Mouse (Mus musculus): ENCODE results near the gene Dusp19. TPM values are rescaled to one million over a fixed set of nuclear protein-coding genes. Genes with fewer than 3 reads are reported as not detected.

Gene Dusp19
- total RNA-seq (2021): 10 to 100 TPM; 17.5 to 20.0 TPM

DNA sequence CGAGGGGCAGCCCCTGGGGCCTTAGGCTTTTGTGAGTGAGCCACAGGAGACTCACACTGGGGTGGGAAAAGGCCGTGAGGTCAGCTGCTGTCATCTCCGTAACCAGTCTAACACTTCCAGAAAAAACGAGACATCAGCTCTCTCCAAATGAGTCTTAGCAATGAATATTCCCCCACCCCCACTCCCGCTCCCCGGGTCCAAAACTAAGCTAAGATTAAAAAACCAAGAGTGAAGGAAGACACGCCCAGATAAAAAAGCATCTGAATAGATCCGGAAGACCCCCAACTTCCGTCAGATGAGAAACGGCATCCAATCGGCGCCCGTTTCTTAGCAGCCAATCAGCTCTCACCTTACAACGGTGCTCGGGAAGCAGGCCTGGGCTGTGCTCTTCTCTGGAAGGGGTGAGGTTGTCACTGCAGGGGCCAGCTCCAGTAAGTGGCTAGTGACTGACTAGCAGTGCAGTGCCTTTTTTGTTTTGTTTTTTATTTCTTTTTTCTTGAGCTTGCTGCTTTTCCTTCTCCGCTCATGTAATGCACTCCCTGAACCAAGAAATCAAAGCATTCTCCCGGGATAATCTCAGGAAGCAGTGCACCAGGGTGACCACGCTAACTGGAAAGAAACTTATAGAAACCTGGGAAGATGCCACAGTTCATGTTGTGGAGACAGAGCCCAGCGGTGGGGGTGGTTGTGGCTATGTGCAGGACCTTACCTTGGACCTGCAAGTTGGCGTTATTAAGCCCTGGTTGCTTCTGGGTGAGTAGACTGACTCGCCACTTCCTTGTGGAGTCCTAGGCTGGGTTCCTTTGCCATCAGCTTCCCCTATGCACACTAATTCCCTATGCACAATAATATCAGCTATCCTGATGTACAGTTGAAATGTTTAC, at the start of gene Dusp19, which contains the start of gene Nup35:
Gene Dusp19 (plus strand): TSS at position 192 of the 884 bp plus-strand sequence.
Gene Nup35 (plus strand): TSS at position 383 of the 884 bp plus-strand sequence.
- intact Hi-C loops (cut with DNase I): no loop called here
- DNase-seq (ENCODE audit: extremely low spot score in 1 of 2, low spot score in 2 of 2): peak; percentile 94 to 95

DNA sequence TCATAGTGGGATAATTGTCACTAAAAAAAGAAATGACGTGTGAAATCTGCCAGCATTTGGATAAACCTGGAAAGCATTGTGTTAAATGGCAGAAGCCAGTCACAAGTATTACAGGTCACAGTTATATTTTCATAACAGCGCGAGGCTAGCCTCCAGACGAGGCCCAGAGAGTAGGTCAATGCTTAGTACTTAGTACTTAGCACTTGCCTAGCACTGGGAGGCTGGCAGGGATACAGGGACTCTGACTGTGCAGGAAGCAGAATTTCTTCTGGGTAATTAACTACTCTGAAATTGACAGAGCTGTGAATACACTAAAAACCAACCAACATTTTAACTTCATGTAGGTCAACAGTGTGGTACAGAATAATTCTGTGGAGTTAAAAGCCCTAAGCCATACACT, 49.4 kb upstream of the Dusp19 start:
- DNase-seq (ENCODE audit: extremely low spot score in 1 of 2, low spot score in 2 of 2): no peak
- intact Hi-C loops (cut with DNase I): no loop called here

DNA sequence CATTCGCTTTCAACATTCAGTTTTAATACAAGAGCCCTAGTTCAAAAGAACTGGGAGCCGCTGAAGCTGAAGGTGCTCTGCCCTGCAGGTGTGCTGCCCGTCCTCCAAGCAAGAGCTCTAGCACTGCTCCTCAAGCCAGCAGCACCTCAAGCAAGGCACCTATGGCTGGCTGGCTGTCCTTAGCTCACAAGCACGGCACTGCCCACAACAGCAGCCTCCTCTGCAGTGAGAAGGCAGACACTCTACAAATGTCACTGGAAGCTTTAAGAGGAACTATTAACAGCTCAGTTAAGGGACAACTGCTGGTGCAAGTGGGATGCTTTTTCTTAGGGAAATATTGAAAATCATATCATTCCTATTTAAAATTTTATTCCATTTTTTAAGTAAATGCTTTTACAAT, 46.2 kb upstream of the Dusp19 start:
- DNase-seq (ENCODE audit: extremely low spot score in 1 of 2, low spot score in 2 of 2): no peak
- intact Hi-C loops (cut with DNase I): no loop called here

DNA sequence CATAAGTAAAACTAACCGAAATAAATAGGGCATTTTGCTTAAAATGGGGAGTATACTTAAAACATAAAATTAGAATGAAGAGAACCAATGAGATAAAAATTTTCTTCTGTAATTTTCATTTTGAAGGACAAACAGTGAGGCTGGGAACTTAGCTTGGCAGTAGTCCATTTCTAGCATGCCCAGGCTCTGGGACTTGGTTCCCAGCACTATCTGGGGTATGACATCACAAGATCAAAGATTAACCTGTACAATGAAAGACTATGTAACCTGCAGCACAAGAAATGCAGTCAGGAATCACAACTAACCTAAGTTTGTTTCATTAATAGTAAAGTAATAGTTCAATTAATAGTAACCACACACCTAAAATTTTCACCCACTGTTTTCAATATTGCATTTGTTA, 39.6 kb upstream of the Dusp19 start:
- intact Hi-C loops (cut with DNase I): no loop called here
- DNase-seq (ENCODE audit: extremely low spot score in 1 of 2, low spot score in 2 of 2): no peak

DNA sequence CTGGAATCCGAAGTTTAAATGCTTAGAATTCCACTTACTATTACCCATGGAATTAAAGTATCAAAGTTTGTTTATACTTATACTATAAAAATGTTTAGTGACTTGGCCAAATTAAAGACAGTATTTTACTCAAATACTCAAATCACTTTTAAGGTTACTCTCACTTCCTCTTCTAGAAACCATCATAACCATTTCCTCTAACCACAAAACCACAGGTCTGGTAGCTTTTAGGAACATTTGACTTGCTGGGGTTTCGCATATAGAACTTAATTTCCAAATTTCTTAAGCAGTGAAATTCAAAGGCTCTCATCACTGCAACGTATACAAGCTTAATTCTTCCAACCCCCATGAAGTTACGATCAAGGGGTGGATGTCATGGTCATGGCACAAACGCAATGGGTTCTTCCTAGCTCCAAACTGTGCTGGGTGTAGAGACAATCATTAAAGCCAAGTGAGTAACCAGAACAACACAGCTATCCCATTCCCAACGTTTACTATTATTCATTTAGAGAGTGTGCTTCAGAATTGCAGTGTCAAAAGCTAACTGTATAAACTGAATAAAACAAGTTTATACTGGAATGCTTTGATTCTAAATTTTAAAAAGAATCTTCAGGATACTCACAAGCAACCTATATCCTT, 37.5 kb upstream of the Dusp19 start:
- no peak for DNase-seq (ENCODE audit: extremely low spot score in 1 of 2, low spot score in 2 of 2)
- intact Hi-C loops (cut with DNase I): no loop called here

DNA sequence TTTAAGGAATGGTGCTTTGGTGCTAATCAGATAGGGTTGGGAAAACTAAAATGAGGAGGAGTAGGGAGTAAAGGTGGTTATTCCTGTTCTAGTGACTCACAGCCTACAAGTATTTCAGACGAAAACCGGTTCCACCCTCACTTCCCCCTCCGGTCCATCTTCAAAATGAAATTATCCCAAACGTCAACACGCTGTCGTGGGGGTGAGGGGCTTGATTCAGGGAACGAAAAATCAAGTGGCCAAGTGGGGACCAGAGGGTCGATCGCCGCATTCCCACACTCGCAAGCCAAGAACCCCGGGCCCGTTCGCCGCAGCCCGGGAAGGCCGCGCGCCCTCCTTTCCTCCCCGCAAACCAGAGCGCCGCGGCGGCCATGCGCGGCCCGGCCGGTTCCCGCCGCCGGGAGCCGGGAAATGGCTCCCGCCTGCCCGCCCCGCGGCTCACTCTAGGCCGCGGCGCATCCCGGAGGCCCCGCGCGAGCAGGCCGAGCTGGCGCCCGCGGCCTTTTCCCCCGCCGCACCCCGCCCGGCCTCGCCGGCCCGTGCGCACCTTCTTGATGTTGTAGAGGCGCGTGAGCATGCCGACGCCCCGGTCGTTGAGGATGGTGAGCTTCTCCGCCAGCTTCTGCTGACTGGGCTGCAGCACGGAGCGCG, 36.4 kb upstream of the Dusp19 start:
- no peak for DNase-seq (ENCODE audit: extremely low spot score in 1 of 2, low spot score in 2 of 2)
- intact Hi-C loops (cut with DNase I): loop anchor here (5.0 kb wide), 1 partner anchor 42 kb away; no protein-coding TSS in a partner anchor

DNA sequence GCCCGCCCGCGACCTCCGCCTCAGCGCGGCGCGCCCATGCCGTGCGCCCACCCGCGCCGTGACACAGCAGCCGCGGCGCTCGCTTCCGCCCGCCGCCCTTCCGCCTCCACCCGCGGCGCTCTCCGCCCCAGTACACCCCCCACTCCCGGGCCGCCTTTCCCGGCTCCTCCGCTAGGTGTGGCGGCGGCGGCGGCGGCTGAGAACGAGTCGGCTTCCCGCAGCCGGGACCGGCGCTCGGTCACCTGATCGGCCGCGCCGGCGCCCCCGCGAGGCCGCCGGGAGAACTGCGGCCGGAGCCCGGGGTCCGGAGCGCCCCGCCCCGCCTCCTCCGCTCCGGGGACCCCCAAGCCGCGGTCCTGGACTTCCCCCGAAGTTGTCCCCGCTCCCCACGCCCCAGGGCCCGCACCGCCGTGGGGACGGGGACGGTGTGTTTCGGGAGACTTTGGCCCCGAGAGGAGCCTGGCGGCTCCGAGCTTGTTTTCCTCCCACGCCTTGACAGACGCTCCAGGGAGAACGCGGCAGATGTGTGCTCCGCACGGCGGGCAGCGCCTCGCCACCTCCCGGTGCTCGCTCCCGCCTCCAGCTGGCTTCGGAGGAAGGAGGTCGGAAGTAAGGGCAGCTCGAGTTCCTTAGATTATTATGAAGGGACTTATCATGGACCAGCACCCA, 35.7 kb upstream of the Dusp19 start, which contains the start of gene Nckap1:
Gene Nckap1 (minus strand): TSS at position 338 of the 669 bp plus-strand sequence.
- intact Hi-C loops (cut with DNase I): loop anchor here (5.0 kb wide), 1 partner anchor 41 kb away; no protein-coding TSS in a partner anchor
- DNase-seq (ENCODE audit: extremely low spot score in 1 of 2, low spot score in 2 of 2): peak; percentile 80 to 95

DNA sequence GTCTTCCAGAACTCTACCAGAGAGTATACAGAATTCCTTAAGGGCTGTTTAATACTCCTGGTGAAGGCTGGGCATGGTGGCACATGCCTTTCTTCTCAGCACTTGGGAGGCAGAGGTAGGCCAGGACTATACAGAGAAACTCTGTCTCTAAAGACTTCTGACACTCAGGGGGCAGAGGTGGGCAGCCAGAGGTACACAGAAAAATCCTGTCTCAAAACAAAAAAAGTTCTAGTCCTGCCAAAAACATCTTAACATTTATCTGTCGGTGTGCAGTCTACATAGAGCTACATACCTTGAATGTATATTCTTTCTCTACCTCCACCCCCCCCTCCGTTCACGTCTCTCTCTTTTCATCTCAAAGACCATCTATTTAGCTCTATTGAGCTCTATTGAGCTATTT, 34.5 kb upstream of the Dusp19 start:
- intact Hi-C loops (cut with DNase I): loop anchor here (5.0 kb wide), 1 partner anchor 40 kb away; no protein-coding TSS in a partner anchor
- DNase-seq (ENCODE audit: extremely low spot score in 1 of 2, low spot score in 2 of 2): no peak

DNA sequence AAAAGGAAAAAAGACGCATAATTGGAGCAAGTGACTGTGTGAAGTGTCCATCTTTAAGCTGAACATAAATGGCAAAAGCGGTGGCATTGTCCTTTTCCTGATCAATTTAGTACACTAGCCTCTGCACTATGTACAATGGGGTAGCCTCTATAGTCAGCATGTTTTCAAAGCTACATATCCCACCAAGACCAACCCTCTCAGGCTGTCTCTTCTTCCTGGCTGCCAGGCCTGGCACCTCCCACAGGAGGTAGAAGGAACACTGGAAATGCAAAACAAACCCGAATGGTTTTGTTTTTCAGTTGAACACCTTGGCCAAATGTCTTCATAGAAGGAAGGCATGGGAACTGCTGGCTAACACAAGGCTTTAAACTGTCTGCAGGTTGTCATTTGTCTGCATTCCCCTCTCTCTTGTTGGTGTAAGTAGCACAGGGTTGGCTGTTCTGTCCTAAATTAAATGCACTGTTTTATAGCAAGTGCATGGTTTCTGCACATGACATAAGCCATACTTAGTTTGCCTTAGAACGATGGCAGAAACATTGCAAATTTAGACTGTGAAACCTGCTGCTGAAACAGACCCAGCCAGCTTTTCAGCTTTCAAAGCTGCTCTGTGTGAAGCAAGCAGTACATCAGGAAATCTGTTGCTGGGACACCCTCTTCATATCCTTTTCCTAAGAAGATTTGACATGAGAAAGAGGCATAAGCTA, 22.5 kb upstream of the Dusp19 start:
- DNase-seq (ENCODE audit: extremely low spot score in 1 of 2, low spot score in 2 of 2): peak in 1 of 2 experiments; percentile 59
- intact Hi-C loops (cut with DNase I): no loop called here

DNA sequence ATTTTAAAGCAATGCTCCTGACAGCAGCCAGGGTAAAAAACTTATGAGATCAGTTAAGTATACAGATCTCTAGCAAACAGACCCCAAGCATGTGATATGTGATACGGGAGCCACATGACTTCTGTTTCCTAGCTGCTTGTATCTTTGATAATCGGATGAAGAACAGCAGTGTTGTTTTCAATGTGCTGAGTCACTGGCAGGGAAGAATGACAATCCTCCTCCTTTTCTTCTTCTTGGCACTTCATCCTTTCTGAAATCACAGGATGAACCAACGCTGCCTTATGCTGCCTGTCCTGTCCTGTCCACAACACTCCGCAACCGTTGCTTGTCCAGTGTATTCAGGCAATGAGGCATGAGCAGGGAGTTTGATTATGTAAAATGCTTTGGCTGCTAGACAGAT, 19.9 kb upstream of the Dusp19 start:
- intact Hi-C loops (cut with DNase I): no loop called here
- no peak for DNase-seq (ENCODE audit: extremely low spot score in 1 of 2, low spot score in 2 of 2)

DNA sequence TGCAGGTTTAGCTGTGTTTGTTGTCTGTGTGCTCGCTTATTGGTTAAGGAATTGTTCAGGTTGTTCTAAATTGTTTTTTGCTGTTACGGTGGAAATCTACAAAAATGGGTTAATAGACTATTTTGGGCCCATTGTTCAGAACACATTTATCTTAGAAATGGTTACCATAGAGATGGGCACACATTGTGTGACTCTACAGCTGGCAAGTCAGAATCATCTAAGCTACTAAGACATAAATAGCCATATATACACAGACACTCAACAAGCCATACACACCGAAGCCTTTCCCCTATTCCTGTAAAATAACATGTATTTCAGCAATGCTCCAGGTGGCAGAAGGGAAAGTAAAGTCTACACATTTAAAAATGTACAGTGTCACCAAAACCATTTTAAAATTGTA, 17.0 kb upstream of the Dusp19 start:
- no peak for DNase-seq (ENCODE audit: extremely low spot score in 1 of 2, low spot score in 2 of 2)
- intact Hi-C loops (cut with DNase I): no loop called here

DNA sequence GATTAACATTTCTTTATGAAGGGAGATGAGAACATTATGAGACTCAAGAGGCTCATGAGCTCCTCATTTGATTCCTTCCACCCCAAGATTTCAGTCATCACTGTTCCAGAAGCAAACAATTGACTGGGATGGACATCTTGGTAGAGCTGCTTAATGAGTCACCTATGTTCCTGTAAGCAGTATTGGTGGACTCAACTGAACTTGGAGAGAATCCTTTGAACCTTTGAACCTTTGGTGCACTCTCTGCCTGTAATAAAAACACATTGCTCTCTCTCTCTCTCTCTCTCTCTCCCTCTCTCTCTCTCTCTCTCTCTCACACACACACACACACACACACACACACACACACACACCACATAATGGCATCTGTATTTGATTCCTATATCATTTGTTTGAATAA, 16.2 kb upstream of the Dusp19 start:
- intact Hi-C loops (cut with DNase I): no loop called here

DNA sequence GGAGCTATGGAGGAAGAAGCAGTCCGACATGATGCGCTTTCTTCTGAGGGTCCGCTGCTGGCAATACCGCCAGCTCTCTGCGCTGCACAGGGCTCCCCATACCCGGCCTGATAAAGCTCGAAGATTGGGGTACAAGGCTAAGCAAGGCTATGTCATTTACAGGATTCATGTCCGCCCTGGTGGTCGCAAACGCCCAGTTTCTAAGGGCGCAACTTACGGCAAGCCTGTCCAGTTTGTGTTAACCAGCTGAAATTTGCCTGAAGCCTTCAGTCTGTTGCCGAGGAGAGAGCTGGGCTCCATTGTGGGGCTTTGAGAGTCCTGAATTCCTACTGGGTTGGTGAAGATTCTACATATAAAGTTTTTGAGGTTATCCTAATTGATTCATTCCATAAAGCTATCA, 14.1 kb upstream of the Dusp19 start:
- DNase-seq (ENCODE audit: extremely low spot score in 1 of 2, low spot score in 2 of 2): no peak
- intact Hi-C loops (cut with DNase I): no loop called here

More for the DNA sequence above, 16.2 kb upstream of the Dusp19 start:
- DNase-seq (ENCODE audit: extremely low spot score in 1 of 2, low spot score in 2 of 2): no peak

DNA sequence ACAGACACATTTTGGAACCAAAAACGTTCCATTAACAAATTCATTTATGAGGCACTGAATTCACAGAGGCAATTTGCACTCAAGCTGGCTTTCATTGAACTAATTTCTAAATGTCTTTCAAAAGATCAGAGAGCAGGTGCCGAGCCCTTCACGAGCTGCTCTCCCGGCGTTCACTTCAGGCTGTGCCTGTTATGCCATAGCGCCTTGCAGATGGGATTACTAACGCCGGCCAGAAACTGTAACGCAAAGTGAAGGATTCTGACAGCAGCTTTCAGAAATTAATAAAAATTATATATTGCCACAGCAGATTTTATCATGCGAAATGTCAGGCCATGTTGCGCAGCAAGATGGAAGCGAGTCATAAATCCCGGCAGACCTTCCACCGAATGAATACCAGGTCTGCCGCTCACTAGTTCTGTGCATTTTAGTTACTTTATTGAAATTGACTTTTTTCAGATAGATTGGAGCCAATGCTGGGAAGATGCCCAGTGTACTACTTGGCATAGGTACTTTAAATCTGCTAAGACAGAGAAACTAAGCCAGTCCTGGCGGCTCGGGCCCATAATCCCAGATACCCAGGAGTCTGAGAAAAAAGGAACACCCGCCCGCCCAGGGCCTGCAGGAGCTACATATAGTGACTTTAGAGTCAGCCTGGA, 12.9 kb upstream of the Dusp19 start:
- DNase-seq (ENCODE audit: extremely low spot score in 1 of 2, low spot score in 2 of 2): peak; percentile 27 to 48
- intact Hi-C loops (cut with DNase I): no loop called here

DNA sequence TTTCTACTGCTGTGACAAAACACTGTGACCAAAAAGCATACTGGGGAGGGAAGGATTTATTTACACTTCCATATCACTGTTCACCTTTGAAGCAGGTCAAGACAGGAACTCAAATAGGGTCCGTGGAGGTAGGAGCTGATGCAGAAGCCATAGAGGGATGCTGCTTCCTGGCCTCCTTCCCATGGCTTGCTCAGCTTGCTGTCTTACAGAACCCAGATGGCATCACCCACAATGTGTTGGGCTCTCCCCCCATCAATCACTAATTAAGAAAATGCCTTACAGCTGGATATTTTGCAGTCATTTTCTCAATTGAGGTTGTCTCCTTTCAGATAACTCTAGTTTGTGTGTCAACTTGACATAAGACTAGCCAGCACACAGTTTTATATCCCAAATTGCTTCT, 4.6 kb upstream of the Dusp19 start:
- no peak for DNase-seq (ENCODE audit: extremely low spot score in 1 of 2, low spot score in 2 of 2)
- intact Hi-C loops (cut with DNase I): no loop called here

DNA sequence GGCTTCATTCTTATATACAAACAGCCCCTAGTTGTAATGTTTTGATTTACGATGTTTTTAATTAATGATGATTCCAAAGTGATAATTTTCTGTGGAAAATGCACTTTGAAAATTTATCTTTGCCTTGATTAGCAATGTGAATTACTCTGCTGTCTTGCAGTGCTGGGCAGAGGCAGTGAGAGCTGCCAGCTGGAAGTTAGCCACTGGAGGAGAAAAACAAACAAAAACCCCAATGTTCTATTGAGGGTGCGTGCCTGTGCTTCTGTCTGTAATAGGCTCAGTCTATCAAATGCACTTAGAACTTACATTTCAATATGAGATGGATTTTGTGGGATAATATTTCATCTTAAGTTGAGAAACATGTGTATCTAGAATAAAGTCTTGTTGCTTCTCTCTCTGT, 4.0 kb upstream of the Dusp19 start:
- intact Hi-C loops (cut with DNase I): no loop called here
- DNase-seq (ENCODE audit: extremely low spot score in 1 of 2, low spot score in 2 of 2): peak; percentile 33 to 40

DNA sequence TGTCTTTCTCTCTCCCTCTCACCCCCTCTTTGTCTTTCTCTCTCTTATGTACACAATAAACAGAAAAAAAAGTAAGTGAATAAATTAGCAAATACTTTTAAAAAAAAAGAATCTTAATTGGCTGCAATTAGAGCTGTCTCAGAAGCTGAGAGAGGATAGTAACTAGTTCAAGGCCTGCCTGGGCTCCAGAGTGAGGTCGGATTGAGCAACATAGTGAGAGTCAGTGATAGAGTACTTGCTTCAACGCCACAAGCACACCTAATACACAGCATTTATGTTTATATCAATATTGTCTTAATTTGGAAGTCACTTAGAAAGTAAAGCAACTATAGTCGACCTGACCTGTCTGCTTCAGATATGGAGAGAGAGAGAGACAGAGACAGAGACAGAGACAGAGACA, 2.1 kb downstream of the Dusp19 start:
- no peak for DNase-seq (ENCODE audit: extremely low spot score in 1 of 2, low spot score in 2 of 2)
- intact Hi-C loops (cut with DNase I): no loop called here

DNA sequence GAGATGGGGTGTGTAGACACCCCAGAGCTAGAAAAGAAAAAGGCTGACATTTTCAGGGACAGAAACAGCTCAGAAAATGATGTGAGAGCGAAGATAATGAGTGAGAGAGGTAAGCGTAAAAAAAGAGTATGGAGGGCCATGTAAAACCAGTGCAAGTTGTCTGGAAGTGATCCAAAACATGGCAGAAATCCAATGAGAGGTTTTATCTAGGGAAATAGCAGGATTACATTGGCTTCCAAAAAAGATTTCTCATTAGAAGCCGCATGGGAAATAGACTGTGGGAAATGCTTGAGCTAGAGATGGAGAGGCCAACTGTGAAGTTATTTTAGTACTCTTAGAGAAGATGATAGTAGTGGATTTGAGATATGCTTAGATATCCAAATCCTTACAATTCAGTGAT, 5.1 kb downstream of the Dusp19 start:
- DNase-seq (ENCODE audit: extremely low spot score in 1 of 2, low spot score in 2 of 2): no peak
- intact Hi-C loops (cut with DNase I): loop anchor here (5.0 kb wide), 1 partner anchor 40 kb away; the partner anchor contains the start of gene Nckap1

Data from left cerebral cortex, postnatal 10 days (tissue).